Mouse (Mus musculus): ENCODE data around the gene Sp7. TPM values are rescaled to one million over a fixed set of nuclear protein-coding genes. Genes with fewer than 3 reads are reported as not detected.
"Not testable (repeated sequence)": the region's sequence is repeated elsewhere in the genome, so short reads cannot be mapped to it uniquely, and the experiment has no call there.

The Sp7 gene
- total RNA-seq, 2 experiments from 2014 or later, result 0.31 to 0.48 TPM

DNA sequence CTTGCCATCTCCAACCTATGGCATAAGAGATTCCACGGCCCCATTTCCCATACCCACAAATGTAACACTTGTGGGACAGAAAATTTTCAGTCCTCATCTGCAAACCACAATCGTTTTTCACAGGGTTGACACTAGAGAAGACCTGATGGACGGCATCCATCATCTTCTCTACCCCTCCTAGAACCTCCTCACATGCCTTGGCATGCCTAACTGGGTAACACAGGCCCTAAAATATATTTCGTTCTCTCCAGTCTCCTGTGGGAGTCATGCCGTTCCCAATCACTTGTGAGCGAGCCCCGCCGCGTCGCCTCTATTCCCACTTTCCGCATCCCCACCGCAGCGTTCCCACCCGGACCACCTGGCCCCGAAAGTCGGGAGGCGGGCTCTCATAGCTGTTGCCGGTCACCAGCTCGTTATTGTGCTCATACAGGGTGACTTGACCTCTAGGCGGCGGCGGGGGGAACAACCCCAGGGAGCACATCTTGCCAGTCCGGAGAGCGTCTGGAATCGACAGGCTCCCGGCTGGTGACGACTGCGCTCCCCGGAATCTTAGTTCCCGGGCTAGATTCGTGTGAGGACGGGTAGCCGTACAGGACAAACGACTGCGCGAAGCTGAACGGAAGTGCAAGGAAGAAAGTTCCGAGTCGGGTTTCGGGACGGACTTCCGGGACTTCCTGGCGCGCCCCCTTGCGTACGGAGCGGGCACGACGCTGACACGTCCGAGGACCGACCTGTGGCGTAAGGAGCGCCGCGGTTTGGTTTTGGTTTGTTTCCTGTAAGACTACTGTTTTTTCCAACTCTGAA is 16.6 kb downstream of the Sp7 start, which contains the start of gene Aaas:
TSS of gene Aaas (minus strand) at position 634 of the 804 bp plus-strand sequence.
- peak; percentile 93 for DNase-seq (ENCODE audit: low spot score in 2 of 2)

DNA sequence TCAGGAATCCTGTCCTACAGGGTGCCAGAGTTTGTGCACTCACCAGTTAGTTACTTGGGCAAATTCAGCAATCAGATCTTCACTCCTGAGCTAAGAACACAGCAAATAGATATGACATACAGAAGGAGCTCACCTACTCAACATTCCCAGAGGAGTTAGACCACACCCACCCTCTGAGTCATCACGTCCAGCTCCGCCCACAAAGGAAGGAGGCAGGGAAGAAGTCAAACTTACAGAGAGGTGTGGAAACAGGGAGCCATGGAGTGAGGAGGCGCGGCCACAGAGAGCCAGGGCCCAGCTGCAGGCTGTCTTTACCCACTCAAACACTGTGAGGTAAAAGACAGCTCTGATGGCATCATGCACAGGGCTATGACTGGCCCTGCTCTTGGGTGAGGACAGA is 20.5 kb downstream of the Sp7 start:
- no peak for DNase-seq (ENCODE audit: low spot score in 2 of 2)

DNA sequence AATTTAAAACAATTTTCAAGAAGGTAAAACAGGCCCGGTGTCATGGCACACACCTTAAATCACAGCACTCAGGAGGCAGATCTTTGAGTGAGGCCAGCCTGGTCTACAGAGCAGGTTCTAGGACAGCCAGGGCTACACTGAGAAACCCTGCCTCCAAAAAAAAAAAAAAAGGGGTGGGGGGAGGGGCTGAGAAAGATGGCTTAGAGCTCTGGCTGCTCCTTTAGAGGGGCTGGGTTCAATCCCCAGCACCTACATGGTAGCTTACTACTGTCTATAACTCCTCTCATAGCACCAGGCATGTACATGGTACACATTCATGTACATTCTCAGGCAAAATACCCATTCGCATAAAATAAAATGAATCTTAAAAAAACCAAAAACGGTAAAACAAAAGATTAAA is 22.5 kb downstream of the Sp7 start:
- DNase-seq (ENCODE audit: low spot score in 2 of 2), result no peak

DNA sequence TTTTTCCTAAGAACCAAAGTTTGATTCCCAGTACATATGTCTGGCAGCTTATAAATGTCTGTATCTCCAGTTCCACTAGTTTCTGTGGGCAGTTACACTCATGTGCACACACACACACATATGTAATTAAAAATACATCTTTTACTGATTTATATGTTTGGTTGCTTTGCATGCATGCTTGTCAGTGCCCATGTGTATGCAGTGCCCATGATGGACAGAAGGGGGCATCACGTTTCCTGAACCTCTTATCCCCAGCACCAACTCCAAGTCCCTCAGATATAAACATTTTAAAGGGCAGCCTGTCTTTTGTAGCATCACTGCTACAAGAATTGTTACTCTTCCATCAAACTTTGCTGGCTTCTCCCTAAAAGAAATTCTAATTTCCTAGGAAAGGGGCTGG is 25.4 kb downstream of the Sp7 start:
- DNase-seq (ENCODE audit: low spot score in 2 of 2), result no peak

DNA sequence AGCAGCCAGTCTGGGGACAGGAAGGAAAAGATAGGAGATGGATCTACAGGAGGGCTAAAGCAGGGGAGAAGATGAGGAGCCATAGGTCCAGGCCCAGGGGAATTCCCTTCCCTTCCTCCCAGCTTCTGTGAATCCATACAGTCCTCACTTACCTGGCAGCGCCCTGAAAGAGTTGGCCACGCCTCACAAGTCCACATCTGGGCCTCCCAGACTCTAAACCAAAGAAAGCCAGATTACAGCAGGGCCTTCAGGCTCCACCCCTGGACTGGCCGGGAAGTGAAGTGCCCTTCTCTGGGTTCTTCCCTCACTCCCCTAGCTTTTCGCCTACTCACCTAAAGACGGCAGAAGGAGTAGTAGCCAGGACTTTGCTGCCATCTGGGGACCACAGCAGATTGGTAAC is 27.4 kb downstream of the Sp7 start:
- DNase-seq (ENCODE audit: low spot score in 2 of 2), result no peak

DNA sequence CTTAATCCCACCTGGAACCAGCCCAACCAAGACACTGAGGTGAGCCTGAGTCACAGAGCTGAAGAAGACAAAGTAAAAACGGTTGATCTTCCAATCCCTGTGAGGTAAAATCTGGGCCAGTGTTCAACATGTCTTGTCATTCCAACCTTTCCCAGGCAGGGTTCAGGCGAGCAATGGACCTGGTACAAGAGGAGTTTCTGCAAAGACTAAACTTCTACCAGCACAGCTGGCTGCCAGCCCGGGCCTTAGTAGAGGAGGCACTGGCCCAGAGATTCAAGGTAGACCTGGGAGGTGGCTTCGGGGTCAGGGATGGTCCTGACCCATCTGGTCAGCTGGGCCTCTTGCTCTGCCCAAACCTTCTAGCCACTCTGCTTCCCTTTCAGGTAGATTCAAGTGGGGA is 30.0 kb downstream of the Sp7 start:
- no peak for DNase-seq (ENCODE audit: low spot score in 2 of 2)

DNA sequence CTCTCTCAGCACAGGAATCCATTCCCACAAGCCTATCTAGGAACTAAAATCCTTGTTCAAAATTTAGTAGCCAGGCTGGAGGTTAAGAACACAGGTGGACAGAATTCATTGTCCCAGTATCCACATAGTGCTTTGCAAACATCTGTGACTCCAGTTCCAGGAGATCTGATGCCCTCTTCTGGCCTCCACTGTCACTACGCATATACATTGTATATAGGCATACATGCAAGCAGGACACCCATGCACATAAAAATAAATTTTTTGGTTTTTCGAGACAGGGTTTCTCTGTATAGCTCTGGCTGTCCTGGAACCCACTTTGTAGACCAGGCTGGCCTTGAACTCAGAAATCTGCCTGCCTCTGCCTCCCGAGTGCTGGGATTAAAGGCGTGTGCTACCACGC is 31.1 kb downstream of the Sp7 start:
- not testable (repeated sequence) for DNase-seq (ENCODE audit: low spot score in 2 of 2)

DNA sequence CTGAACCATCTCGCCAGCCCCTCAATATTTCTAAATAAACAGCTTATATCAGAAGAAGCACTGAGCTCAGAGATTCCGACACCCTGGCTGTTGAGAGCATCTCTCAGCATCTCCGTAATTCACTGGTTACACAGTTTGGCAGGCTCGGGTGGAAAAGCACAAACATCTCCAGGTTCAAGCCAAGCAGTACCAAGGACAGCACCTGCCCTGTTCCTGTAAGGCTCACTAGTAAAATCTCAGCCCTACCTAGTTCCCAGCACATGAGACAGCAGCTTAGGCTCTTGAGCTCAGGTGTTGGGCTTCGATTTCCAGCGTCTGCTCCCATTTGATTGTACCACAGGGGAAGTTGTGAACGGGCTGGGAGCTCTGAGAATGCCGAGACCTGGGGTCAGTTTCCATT is 31.7 kb downstream of the Sp7 start:
- DNase-seq (ENCODE audit: low spot score in 2 of 2), result no peak

DNA sequence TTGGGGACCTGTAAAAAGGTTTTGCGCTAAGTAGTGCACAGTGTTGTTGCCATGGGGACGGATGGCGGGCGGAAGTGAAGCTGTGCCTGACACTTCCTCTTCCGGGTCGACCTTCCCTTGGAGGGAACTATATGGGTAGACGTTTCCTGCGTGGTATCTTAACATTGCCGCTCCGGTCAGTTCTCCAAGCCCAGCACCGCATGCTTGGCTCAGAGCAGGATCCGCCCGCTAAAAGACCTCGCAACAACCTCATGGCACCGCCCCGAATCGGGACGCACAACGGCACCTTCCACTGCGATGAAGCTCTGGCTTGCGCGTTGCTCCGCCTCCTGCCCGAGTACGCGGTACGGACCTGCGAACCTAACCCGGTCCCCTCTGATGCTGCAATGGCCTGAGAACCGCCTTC is 35.4 kb downstream of the Sp7 start, which contains the start of gene Myg1:
TSS of gene Myg1 (plus strand) at position 100 of the 406 bp plus-strand sequence.
- DNase-seq (ENCODE audit: low spot score in 2 of 2), result peak; percentile 60 to 69

DNA sequence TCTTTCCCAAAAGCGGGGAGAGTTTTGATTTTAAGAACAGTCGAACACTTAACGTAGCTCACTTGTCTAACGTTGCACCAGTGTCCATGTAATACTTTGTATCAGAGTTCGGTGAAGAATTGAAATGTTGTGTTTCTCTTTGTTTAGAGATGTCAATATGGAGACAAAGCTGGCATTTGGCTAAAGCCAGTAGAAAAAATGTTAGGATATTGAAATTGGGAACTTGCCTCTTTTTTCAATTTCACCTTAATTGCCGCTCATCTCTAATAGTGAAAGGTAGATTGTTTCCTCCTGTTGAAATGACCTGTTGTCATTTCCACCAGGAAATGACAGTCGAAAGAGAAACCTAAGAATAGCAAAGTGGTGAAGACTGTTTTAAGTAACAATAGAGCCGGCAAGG is 40.1 kb downstream of the Sp7 start:
- no peak for DNase-seq (ENCODE audit: low spot score in 2 of 2)

DNA sequence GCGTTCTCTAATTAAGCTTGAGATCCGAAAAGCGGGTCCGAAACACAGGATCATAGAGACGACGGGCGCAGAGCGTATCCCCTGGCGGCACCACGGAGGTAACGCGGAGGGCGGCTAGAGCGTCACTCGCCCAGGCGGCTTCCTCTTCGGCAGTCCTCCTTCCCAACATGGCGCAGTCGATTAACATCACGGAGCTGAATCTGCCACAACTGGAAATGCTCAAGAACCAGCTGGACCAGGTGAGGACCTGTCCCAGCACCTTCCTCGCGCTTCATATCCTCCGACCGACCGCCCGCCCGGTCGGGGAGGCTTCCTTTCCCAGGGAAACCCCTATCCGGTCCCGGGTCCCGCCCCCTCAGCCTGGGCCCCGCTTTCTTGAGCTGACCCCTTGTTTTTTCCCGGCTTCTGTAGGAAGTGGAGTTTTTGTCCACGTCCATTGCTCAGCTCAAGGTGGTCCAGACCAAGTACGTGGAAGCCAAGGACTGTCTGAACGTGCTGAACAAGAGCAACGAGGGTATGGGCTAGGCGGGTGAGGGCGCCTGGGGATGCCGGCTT is 40.9 kb downstream of the Sp7 start, which contains the start of gene Pfdn5:
TSS of gene Pfdn5 (plus strand) at position 95 of the 555 bp plus-strand sequence.
- peak; percentile 59 to 75 for DNase-seq (ENCODE audit: low spot score in 2 of 2)

DNA sequence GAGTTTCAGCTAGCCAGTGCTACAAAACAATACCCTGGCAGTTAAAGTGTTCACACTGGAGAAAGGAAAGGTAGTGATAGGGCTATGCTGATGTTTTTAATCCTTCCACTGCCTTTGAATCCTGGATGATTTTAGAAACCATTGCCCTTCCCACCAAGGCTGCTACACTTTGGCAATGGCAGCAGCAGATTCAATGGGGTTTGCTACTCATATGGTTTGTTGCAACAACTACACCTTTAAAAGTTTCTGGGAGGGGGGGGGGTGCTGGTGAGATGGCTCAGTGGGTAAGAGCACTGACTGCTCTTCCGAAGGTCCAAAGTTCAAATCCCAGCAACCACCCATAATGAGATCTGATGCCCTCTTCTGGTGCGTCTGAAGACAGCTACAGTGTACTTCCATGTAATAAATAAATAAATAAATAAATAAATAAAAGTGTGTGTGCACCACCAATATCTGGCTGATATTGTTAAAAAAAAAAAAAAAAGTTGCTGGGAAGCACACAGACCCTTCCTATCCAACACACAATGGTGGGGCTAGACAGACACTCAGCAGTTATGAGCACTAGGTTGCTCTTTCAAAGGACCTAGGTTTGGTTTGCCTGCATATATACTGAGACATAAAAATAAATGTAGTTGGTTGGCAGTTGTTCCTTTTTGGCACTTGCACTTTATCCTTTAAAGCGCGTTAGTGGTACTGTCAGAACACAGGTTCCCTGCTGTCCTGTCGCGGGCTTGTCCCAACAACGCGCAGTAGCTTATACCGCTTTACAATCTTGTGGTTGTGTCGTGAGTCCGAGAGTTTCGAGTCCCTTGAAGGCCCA is 42.1 kb downstream of the Sp7 start:
- no peak for DNase-seq (ENCODE audit: low spot score in 2 of 2)

DNA sequence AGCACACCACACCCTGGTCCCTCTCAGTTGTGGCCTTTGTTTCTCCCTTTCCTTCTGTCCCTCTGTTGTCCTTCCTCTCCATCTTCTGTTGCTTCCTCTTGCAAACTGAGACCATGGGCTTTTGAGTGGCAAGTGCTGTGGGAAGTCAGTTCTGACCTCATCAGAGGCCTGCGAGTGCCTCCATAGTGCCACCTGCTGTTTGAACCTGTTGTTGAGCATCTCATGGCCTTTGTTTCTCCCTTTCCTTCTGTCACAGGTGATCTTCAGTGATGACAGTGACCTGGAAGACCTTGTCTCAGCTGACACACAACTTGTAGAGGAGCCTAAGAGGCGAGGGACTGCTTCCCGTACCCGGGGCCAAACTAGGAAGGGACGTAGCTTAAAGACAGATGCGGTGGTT is 50.7 kb downstream of the Sp7 start:
- DNase-seq (ENCODE audit: low spot score in 2 of 2), result no peak

DNA sequence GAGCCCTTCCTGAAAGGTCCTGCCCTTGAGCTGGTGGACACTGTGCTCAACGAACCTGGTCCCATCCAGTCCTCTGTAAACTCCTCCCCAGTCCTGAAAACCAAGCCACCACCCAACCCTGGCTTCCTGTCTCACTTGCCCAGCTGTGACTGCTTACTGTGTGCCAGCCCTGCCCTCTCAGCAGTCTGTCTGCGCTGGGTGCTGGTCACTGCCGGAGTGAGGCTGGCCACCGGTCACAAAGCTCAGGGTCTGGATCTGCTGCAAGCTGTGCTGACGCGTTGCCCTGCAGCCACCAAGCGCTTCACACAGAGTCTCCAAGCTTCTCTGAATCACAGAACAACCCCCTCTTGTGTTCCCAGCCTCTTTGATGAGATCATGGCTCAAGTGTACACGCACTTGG is 51.7 kb downstream of the Sp7 start:
- DNase-seq (ENCODE audit: low spot score in 2 of 2), result no peak

DNA sequence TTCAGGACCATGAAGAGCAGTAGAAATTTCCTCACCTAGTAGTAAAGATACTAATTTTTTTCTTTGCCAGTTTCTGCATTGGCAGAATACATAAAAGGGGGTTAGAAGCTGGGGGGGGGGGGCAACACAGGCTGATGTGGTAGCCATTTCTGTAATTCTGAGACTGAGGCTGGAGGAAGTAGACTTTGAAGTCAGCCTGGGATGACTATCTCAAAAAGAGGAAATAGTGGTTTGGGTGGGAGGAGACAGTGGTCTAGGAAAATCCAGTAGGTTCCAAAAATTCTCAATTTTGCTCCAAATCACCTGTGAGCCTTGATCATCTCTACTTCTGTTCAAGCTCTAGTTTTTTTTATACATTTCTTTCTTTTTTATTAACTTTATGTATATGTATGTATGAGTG is 55.5 kb downstream of the Sp7 start:
- DNase-seq (ENCODE audit: low spot score in 2 of 2), result no peak

DNA sequence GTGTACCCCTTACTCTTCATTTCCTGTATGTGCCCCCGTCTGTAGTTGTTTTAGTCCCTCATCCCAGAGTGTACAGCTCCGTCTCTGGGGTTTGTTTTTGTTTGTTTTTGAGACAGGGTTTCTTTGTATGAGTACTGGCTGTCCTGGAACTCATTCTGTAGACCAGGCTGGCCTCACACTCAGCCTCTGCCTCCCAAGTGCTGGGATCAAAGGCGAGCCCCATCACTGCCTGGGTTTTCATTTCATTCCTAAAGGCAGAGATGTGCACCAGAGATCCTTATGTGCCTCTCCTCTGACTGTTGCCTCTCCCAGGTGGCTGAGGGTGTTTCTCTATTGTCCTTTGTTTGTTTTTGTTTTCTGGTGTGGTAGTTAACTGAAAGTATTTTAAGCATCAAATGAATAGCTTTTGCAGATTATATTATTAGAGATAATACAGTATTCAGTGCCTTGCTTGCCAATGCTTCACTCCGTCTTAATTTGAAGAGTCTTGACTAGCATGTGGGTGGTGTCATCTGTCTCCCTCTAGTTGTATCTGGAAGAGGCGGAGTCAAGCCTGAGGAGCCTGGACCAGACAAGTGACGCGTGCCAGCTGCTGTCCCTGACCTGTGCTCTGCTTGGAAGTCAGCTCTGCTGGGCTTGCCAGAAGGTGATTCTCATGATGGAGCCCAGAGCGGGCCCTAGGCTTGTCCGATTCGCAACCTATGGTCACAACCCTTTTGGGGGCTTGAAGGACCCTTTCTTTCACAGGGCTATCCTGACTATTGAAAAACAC is 56.7 kb downstream of the Sp7 start:
- no peak for DNase-seq (ENCODE audit: low spot score in 2 of 2)

DNA sequence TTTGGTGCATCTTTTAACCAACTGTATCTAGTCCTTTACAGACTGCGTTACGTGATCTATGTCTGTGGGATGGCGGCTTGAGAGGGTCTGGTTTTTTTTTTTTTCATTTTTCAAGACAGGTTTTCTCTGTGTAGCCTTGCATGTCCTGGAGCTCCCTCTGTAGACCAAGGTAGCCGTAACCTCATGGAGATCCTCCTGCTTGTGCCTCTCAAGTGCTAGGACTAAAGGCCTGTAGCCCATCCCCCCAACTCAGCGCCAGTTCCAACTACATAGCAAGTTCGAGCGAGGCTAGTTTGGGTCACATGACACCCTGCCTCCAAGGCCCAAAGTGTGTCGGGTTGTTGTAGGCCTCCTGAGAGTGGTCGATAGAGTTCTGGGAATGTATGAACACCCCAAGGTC is 58.3 kb downstream of the Sp7 start:
- no peak for DNase-seq (ENCODE audit: low spot score in 2 of 2)
